ENCODE assay signal across 22 mouse cellular contexts in the genomic region with DNA sequence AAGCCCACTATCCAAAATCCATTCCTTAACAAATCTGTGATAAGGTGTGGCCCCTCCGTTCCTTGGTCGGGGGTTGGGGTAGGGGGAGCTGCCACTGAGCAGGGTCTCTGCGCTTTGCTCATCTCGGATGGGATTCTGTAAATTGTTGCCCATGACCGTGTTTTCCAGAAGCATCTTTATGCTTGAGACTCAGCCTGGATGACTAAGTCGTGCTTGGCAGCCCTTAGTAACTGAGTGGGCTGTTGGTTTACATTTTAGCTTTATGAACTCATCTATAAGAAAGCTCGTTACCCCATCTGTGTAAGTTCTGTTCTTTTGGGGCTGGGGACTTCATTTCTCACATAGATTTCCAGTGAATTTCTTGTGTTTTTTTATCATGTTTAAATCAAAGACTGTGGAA. TPM values are rescaled to one million over a fixed set of nuclear protein-coding genes. Genes with fewer than 3 reads are reported as not detected.
DNase-seq lines count a peak whose midpoint lies in the region; ATAC-seq lines count a peak whose summit lies in the region.
"Had no signal": no experiment of that assay in that cellular context is flagged by ENCODE, and none has a peak within 500 bp of the region (broad histone marks: within the 10 kb centered on the region; RNA-seq: fewer than 3 reads in every experiment).

No protein-coding gene starts in this region.

- no peak for DNase-seq in frontal cortex, postnatal 14 days (ENCODE audit: low spot score in 2 of 2)
- DNase-seq in left cerebral cortex, postnatal 36 days (ENCODE audit: low spot score in 2 of 2) = peak; percentile 25 to 28
- no peak for DNase-seq in left cerebral cortex, adult 11 months (ENCODE audit: low spot score)
- peak; percentile 74 for DNase-seq in NIH3T3 (ENCODE audit: low read depth)
- peak; percentile 7 for DNase-seq in fat pad, adult 2 months (ENCODE audit: extremely low read depth, low read depth, low spot score)
- DNase-seq in hindbrain, embryonic 14.5 days (ENCODE audit: low spot score) = no peak
- DNase-seq: adrenal gland, adult 8-10 months; adrenal gland, postnatal 36 days; cerebellum, adult 11 months; cerebellum, postnatal 10 days; embryo, embryonic 11 days; gastrocnemius, postnatal 10 days; heart, adult 18-20 months; heart, postnatal 10 days; heart, postnatal 4 days had no signal

- no peaks in the 10 kb centered on the region for H3K9me3 ChIP-seq in hindbrain, embryonic 14.5 days (ENCODE audit: control insufficient read depth, low read length)
- H3K9me3 ChIP-seq: embryonic facial prominence, embryonic 15.5 days; forebrain, embryonic 12.5 days; heart, embryonic 10.5 days; hindbrain, embryonic 12.5 days had no signal

- H3K9ac ChIP-seq in hindbrain, embryonic 14.5 days = no peak overlapping the region
- H3K9ac ChIP-seq: embryonic facial prominence, embryonic 15.5 days; forebrain, embryonic 12.5 days; hindbrain, embryonic 12.5 days had no signal

- H3K27me3 ChIP-seq in hindbrain, embryonic 14.5 days (ENCODE audit: control insufficient read depth, insufficient read depth, low read length) = no peaks in the 10 kb centered on the region
- H3K27me3 ChIP-seq: embryonic facial prominence, embryonic 15.5 days; forebrain, embryonic 12.5 days; hindbrain, embryonic 12.5 days had no signal

- no peak overlapping the region for H3K4me2 ChIP-seq in hindbrain, embryonic 14.5 days (replicated peaks)
- H3K4me2 ChIP-seq: embryonic facial prominence, embryonic 15.5 days; forebrain, embryonic 12.5 days; hindbrain, embryonic 12.5 days had no signal

- H3K27ac ChIP-seq in hindbrain, embryonic 14.5 days = no peak overlapping the region
- H3K27ac ChIP-seq: embryonic facial prominence, embryonic 15.5 days; forebrain, embryonic 12.5 days; heart, embryonic 10.5 days; hindbrain, embryonic 12.5 days; hindbrain, postnatal 0 days had no signal

- 92% methylated on average over 7 of the region's 7 CpGs for WGBS in hindbrain, embryonic 14.5 days

- intact Hi-C loops in left cerebral cortex, postnatal 36 days (cut with DNase I) = loop anchor here (5.0 kb wide), 1 partner anchor 302 kb away; no protein-coding TSS in a partner anchor

- peak; percentile 76 for ATAC-seq in frontal cortex, adult (ENCODE audit: low TSS enrichment)
- no peak for ATAC-seq in hindbrain, embryonic 14.5 days (ENCODE audit: low FRiP score)
- ATAC-seq: forebrain, embryonic 16.5 days; hindbrain, postnatal 0 days had no signal

- no peaks in the 10 kb centered on the region for H3K4me1 ChIP-seq in hindbrain, embryonic 14.5 days (replicated peaks; ENCODE audit: control insufficient read depth, insufficient read depth, low read length)
- H3K4me1 ChIP-seq: forebrain, embryonic 12.5 days; hindbrain, embryonic 12.5 days had no signal

- peaks cover 40% of the 10 kb centered on the region for H3K36me3 ChIP-seq in hindbrain, embryonic 14.5 days (replicated peaks; ENCODE audit: control insufficient read depth, insufficient read depth)

- no peak overlapping the region for H3K4me3 ChIP-seq in hindbrain, embryonic 14.5 days (replicated peaks; ENCODE audit: low read length)
- H3K4me3 ChIP-seq: embryonic facial prominence, embryonic 15.5 days; forebrain, embryonic 12.5 days; heart, embryonic 10.5 days; hindbrain, embryonic 12.5 days had no signal

RNA-seq across cellular contexts. Expression of a gene that starts 23.8 kb away (rescaled TPM):
- 10 to 100 TPM; 38.2 to 41.4 TPM for total RNA-seq in left cerebral cortex, postnatal 36 days (2021)
- 86.0 and 97.6 TPM in 2 replicates for polyA plus RNA-seq in hindbrain, embryonic 14.5 days (2014; fragmentation: Nextera tagmentation; extraction: Ambion mirVana)

RNA-seq across cellular contexts. Expression of a gene that starts 29.7 kb away (rescaled TPM):
- 10 to 100 TPM; 75.3 to 78.8 TPM for total RNA-seq in left cerebral cortex, postnatal 36 days (2021)
- polyA plus RNA-seq in hindbrain, embryonic 14.5 days (2014; fragmentation: Nextera tagmentation; extraction: Ambion mirVana) = 140 and 155 TPM in 2 replicates

RNA-seq across cellular contexts. Expression of a gene that starts 42.7 kb away (rescaled TPM):
- 10 to 100 TPM; 20.8 to 22.2 TPM for total RNA-seq in left cerebral cortex, postnatal 36 days (2021)
- polyA plus RNA-seq in hindbrain, embryonic 14.5 days (2014; fragmentation: Nextera tagmentation; extraction: Ambion mirVana) = 27.5 and 28.9 TPM in 2 replicates

Comparison
In these comparisons a context has a peak if more than half of its experiments do, and no peak if none do; other contexts are left out.
1. DNase-seq: peak in left cerebral cortex, postnatal 36 days (2 of 2), NIH3T3 (single experiment) and fat pad, adult 2 months (single experiment); none in frontal cortex, postnatal 14 days (0 of 2), left cerebral cortex, adult 11 months (single experiment) and hindbrain, embryonic 14.5 days (single experiment).